Mouse (Mus musculus): ENCODE data around the gene Ifnl3.

DNA sequence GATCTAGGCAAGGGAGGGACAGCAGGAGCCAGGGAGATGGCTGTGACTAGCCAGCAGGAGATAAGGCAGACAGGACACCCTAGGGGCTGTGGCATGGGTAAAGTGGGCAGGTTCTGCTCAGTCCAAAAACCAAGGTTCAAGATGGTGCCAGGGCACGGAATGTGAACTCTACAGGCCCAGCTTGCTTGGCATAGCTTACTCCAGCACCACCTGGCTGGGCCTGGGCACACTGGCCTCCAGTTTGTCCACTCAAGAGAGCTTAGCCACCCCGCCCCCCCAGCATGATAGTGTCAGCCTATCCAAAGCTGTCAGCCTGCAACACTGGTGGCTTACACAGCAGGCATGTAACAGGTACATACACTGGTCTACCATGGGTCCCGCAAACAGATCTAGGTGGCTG lies 50.6 kb downstream of the Ifnl3 start:
- TF ChIP-seq POLR2A (IDR thresholded peaks at IDR 0.05; ENCODE audit: insufficient read depth, low read depth, low read length) (no peak), EP300 (IDR thresholded peaks at IDR 0.05; ENCODE audit: insufficient read depth, low read depth, low read length) (no peak), CTCF (IDR thresholded peaks at IDR 0.05) (no peak)

Data from heart, adult 2 months (tissue).